Mouse (Mus musculus): ENCODE measurements around the gene Mmp7. TPM values are rescaled to one million over a fixed set of nuclear protein-coding genes. Genes with fewer than 3 reads are reported as not detected.

The Mmp7 gene
- polyA plus RNA-seq, 1 experiment = not detected

DNA sequence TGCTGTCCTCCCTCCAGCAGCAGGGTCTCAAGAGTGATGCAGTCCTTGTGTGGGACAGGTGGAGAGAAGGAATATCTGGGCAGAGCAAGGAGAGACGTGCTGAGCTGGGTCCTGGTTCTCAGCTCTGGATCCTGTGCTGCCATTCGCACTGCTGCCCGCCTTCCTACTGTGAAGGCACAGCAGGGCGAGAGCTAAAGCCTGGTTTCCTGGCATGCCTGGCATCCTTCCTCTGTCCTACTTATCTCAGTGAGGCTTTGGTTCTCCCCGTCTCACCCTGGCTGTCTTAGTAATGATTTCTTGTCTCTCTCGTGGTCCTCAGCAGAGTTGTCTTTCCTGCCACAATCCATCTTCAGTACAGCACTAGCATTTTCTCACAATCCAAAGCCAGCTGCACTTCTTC lies 2.1 kb upstream of the Mmp7 start:
- Histone ChIP-seq H3K27ac (ENCODE audit: insufficient read depth, low read length) (no peak overlapping the region), H3K4me1 (ENCODE audit: control insufficient read depth, insufficient read depth, low read length) (no peaks in the 10 kb centered on the region), H3K27me3 (ENCODE audit: control insufficient read depth, insufficient read depth, low read length, poor library complexity, severe bottlenecking) (no peaks in the 10 kb centered on the region), H3K9ac (ENCODE audit: low read depth, poor library complexity, severe bottlenecking) (no peak overlapping the region), H3K9me3 (replicated peaks; ENCODE audit: control insufficient read depth, insufficient read depth, low read length, poor library complexity, severe bottlenecking) (no peaks in the 10 kb centered on the region), H3K4me3 (ENCODE audit: low read depth, low read length) (no peak overlapping the region), H3K36me3 (ENCODE audit: control insufficient read depth, insufficient read depth, low read length, poor library complexity, severe bottlenecking) (no peaks in the 10 kb centered on the region)
- no peak for TF ChIP-seq EP300 (IDR thresholded peaks at IDR 0.05; ENCODE audit: insufficient read depth, low read depth, low read length)
- no peak for TF ChIP-seq POLR2A (IDR thresholded peaks at IDR 0.05; ENCODE audit: insufficient read depth, low read length)
- TF ChIP-seq CTCF (IDR thresholded peaks at IDR 0.05; ENCODE audit: low read depth, low read length) = no peak

DNA sequence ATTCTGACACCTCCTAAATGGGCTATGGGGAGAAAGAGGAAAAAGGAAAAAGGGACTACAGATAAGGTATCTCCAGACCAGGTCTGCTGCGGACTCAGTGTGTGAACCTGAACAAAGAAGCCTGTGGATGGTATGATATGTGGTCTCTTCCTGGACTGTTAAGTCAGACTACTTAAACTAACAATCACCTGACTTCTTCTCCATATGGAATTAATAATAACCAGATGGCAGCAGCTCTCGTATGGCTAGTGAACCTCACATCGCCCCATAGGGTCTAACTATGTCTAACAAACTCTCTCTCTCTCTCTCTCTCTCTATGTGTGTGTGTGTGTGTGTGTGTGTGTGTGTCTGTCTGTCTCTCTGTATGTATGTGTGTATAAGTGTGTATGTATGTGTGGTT lies 2.1 kb downstream of the Mmp7 start:
- no peak for TF ChIP-seq CTCF (IDR thresholded peaks at IDR 0.05; ENCODE audit: low read depth, low read length)
- TF ChIP-seq POLR2A (IDR thresholded peaks at IDR 0.05; ENCODE audit: insufficient read depth, low read length) = no peak
- no peak for TF ChIP-seq EP300 (IDR thresholded peaks at IDR 0.05; ENCODE audit: insufficient read depth, low read depth, low read length)
- Histone ChIP-seq H3K4me3 (ENCODE audit: low read depth, low read length) (no peak overlapping the region), H3K4me1 (ENCODE audit: control insufficient read depth, insufficient read depth, low read length) (no peaks in the 10 kb centered on the region), H3K27ac (ENCODE audit: insufficient read depth, low read length) (no peak overlapping the region), H3K9me3 (replicated peaks; ENCODE audit: control insufficient read depth, insufficient read depth, low read length, poor library complexity, severe bottlenecking) (no peaks in the 10 kb centered on the region), H3K9ac (ENCODE audit: low read depth, poor library complexity, severe bottlenecking) (no peak overlapping the region), H3K36me3 (ENCODE audit: control insufficient read depth, insufficient read depth, low read length, poor library complexity, severe bottlenecking) (no peaks in the 10 kb centered on the region), H3K27me3 (ENCODE audit: control insufficient read depth, insufficient read depth, low read length, poor library complexity, severe bottlenecking) (no peaks in the 10 kb centered on the region)

GRCm38 (mm10) chr9:7695646-7696045 lies 3.8 kb downstream of the Mmp7 start:
- H3K4me3 ChIP-seq (ENCODE audit: low read depth, low read length) = no peak overlapping the region
- no peak overlapping the region for H3K27ac ChIP-seq (ENCODE audit: insufficient read depth, low read length)
- TF ChIP-seq POLR2A (IDR thresholded peaks at IDR 0.05; ENCODE audit: insufficient read depth, low read length) (no peak), CTCF (IDR thresholded peaks at IDR 0.05; ENCODE audit: low read depth, low read length) (no peak), EP300 (IDR thresholded peaks at IDR 0.05; ENCODE audit: insufficient read depth, low read depth, low read length) (no peak)
- no peaks in the 10 kb centered on the region for H3K9me3 ChIP-seq (replicated peaks; ENCODE audit: control insufficient read depth, insufficient read depth, low read length, poor library complexity, severe bottlenecking)
- no peak overlapping the region for H3K9ac ChIP-seq (ENCODE audit: low read depth, poor library complexity, severe bottlenecking)
- H3K4me1 ChIP-seq (ENCODE audit: control insufficient read depth, insufficient read depth, low read length) = no peaks in the 10 kb centered on the region
- H3K36me3 ChIP-seq (ENCODE audit: control insufficient read depth, insufficient read depth, low read length, poor library complexity, severe bottlenecking) = no peaks in the 10 kb centered on the region
- no peaks in the 10 kb centered on the region for H3K27me3 ChIP-seq (ENCODE audit: control insufficient read depth, insufficient read depth, low read length, poor library complexity, severe bottlenecking)

DNA sequence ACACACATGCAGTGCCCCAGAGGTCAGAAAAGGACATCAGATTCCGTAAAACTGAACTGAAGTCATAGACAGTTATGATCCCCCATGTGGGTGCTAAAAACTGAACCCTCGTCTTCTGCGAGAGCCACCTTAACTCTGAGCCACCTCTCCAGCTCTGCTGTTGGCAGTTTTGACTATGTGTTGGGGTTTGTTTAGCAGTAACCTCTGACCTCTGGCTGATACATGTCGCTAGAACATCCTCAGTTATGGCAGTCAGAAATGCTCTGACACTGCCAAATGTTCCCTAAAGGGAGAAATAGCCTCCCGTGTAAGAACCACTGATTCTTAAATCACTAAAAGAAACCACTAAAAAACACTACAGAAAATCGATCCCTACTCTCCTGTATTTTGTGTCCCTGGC lies 16.8 kb downstream of the Mmp7 start:
- Histone ChIP-seq H3K27me3 (ENCODE audit: control insufficient read depth, insufficient read depth, low read length, poor library complexity, severe bottlenecking) (no peaks in the 10 kb centered on the region), H3K9ac (ENCODE audit: low read depth, poor library complexity, severe bottlenecking) (no peak overlapping the region), H3K4me1 (ENCODE audit: control insufficient read depth, insufficient read depth, low read length) (no peaks in the 10 kb centered on the region), H3K27ac (ENCODE audit: insufficient read depth, low read length) (no peak overlapping the region), H3K4me3 (ENCODE audit: low read depth, low read length) (no peak overlapping the region), H3K36me3 (ENCODE audit: control insufficient read depth, insufficient read depth, low read length, poor library complexity, severe bottlenecking) (no peaks in the 10 kb centered on the region), H3K9me3 (replicated peaks; ENCODE audit: control insufficient read depth, insufficient read depth, low read length, poor library complexity, severe bottlenecking) (peaks cover 8% of the 10 kb centered on the region; the same call in 1 of the 2 replicates)
- TF ChIP-seq EP300 (IDR thresholded peaks at IDR 0.05; ENCODE audit: insufficient read depth, low read depth, low read length) (no peak), CTCF (IDR thresholded peaks at IDR 0.05; ENCODE audit: low read depth, low read length) (no peak), POLR2A (IDR thresholded peaks at IDR 0.05; ENCODE audit: insufficient read depth, low read length) (no peak)

GRCm38 (mm10) chr9:7711196-7711595 lies 19.3 kb downstream of the Mmp7 start:
- H3K9ac ChIP-seq (ENCODE audit: low read depth, poor library complexity, severe bottlenecking) = no peak overlapping the region
- no peak overlapping the region for H3K4me3 ChIP-seq (ENCODE audit: low read depth, low read length)
- peaks cover 2% of the 10 kb centered on the region; the same call in 1 of the 2 replicates for H3K9me3 ChIP-seq (replicated peaks; ENCODE audit: control insufficient read depth, insufficient read depth, low read length, poor library complexity, severe bottlenecking)
- TF ChIP-seq POLR2A (IDR thresholded peaks at IDR 0.05; ENCODE audit: insufficient read depth, low read length) (no peak), CTCF (IDR thresholded peaks at IDR 0.05; ENCODE audit: low read depth, low read length) (no peak), EP300 (IDR thresholded peaks at IDR 0.05; ENCODE audit: insufficient read depth, low read depth, low read length) (no peak)
- no peaks in the 10 kb centered on the region for H3K36me3 ChIP-seq (ENCODE audit: control insufficient read depth, insufficient read depth, low read length, poor library complexity, severe bottlenecking)
- no peaks in the 10 kb centered on the region for H3K4me1 ChIP-seq (ENCODE audit: control insufficient read depth, insufficient read depth, low read length)
- H3K27ac ChIP-seq (ENCODE audit: insufficient read depth, low read length) = no peak overlapping the region
- H3K27me3 ChIP-seq (ENCODE audit: control insufficient read depth, insufficient read depth, low read length, poor library complexity, severe bottlenecking) = no peaks in the 10 kb centered on the region

- Histone ChIP-seq H3K36me3 (ENCODE audit: control insufficient read depth, insufficient read depth, low read length, poor library complexity, severe bottlenecking) (no peaks in the 10 kb centered on the region), H3K9me3 (replicated peaks; ENCODE audit: control insufficient read depth, insufficient read depth, low read length, poor library complexity, severe bottlenecking) (no peaks in the 10 kb centered on the region), H3K27me3 (ENCODE audit: control insufficient read depth, insufficient read depth, low read length, poor library complexity, severe bottlenecking) (no peaks in the 10 kb centered on the region), H3K9ac (ENCODE audit: low read depth, poor library complexity, severe bottlenecking) (no peak overlapping the region), H3K4me3 (ENCODE audit: low read depth, low read length) (no peak overlapping the region), H3K4me1 (ENCODE audit: control insufficient read depth, insufficient read depth, low read length) (peaks cover 3% of the 10 kb centered on the region), H3K27ac (ENCODE audit: insufficient read depth, low read length) (no peak overlapping the region)
- TF ChIP-seq CTCF (IDR thresholded peaks at IDR 0.05; ENCODE audit: low read depth, low read length) (no peak), POLR2A (IDR thresholded peaks at IDR 0.05; ENCODE audit: insufficient read depth, low read length) (no peak), EP300 (IDR thresholded peaks at IDR 0.05; ENCODE audit: insufficient read depth, low read depth, low read length) (no peak)
Observed at GRCm38 (mm10) chr9:7714062-7714907, 22.4 kb downstream of the Mmp7 start.

Measured in ES-Bruce4 (cell line).